Mouse (Mus musculus) midbrain, postnatal 0 days (tissue): ENCODE data around the gene Cd200r4. TPM values are rescaled to one million over a fixed set of nuclear protein-coding genes. Genes with fewer than 3 reads are reported as not detected.

Experiments used
- ATAC-seq: fragments of 200-750 bp; cut with Nextera tagmentation; 2 replicates; pipeline ENCODE4 v1.8.0; 2017; ENCODE audit warnings: moderate number of reproducible peaks, mild to moderate bottlenecking, moderate TSS enrichment, moderate library complexity; ENCODE audit not compliant: low FRiP score
- DNase-seq: peaks from one replicate; pipeline ENCODE4 v3.0.0-alpha.2; 2015; ENCODE audit warnings: low spot score
- H3K27ac ChIP-seq: fragments of 300-500 bp; sonication (generic); 2 replicates; pipeline ENCODE4 v1.5.1; 2014; ENCODE audit warnings: low read depth, mild to moderate bottlenecking, low read length, mixed read lengths
- H3K27me3 ChIP-seq: fragments of 300-500 bp; sonication (generic); 2 replicates; pipeline ENCODE4 v1.6.1; 2014; ENCODE audit warnings: low read length, control low read depth, mixed read lengths; ENCODE audit not compliant: insufficient read depth
- H3K36me3 ChIP-seq: fragments of 300-500 bp; sonication (generic); 2 replicates; pipeline ENCODE4 v1.6.1; 2014; ENCODE audit warnings: low read length, control low read depth, mixed read lengths; ENCODE audit not compliant: insufficient read depth
- H3K4me1 ChIP-seq: fragments of 300-500 bp; sonication (generic); 2 replicates; pipeline ENCODE4 v1.6.1; 2014; ENCODE audit warnings: mild to moderate bottlenecking, control low read depth, antibody characterized with exemption, low read length, mixed read lengths; ENCODE audit not compliant: insufficient read depth
- H3K4me2 ChIP-seq: fragments of 300-500 bp; sonication (generic); 2 replicates; pipeline ENCODE4 v1.6.1; 2014; ENCODE audit warnings: low read depth, mild to moderate bottlenecking, low read length, mixed read lengths; ENCODE audit not compliant: poor library complexity, severe bottlenecking
- H3K4me3 ChIP-seq: fragments of 300-500 bp; sonication (generic); 2 replicates; pipeline ENCODE4 v1.5.1; 2014; ENCODE audit warnings: low read depth, mild to moderate bottlenecking, low read length, moderate library complexity
- H3K9ac ChIP-seq: fragments of 300-500 bp; sonication (generic); replicated peaks from 2 replicates; pipeline ENCODE4 v1.6.1; 2014; ENCODE audit warnings: mild to moderate bottlenecking, low read length, moderate library complexity, mixed read lengths; ENCODE audit not compliant: poor library complexity, severe bottlenecking
- H3K9me3 ChIP-seq: fragments of 300-500 bp; sonication (generic); 2 replicates; pipeline ENCODE4 v1.6.1; 2016; ENCODE audit warnings: low read length, control low read depth
- CTCF ChIP-seq: IDR thresholded peaks from 2 replicates; pipeline ENCODE4 v1.5.1; 2016; ENCODE audit warnings: antibody characterized with exemption, mild to moderate bottlenecking
- WGBS: fragments of 180-500 bp; shearing (Covaris S2); extraction: QIAGEN DNeasy Blood & Tissue Kit; methylation state at CpG from one replicate; pipeline ENCODE4 v1.1.7; 2014; 5-methylcytosine and 5-hydroxymethylcytosine counted together
- polyA plus RNA-seq: library from polyadenylated mRNA; unstranded; fragments of >200 nt; fragmentation: Nextera tagmentation; extraction: Ambion mirVana; gene quantifications from 2 replicates; pipeline ENCODE4 v1.2.1, GENCODE M21; 2015
- total RNA-seq: library from RNA; depleted of rRNA; stranded (reverse); fragments of >200 nt; gene quantifications from 2 replicates; pipeline ENCODE4 v1.2.3, GENCODE M21; 2014; rRNA removed

The Cd200r4 gene
- total and polyA plus RNA-seq, 2 experiments from 2014 or later = 0.09 TPM; not detected in 1

- Histone ChIP-seq H3K4me1 (no peaks in the 10 kb centered on the region), H3K9me3 (no peaks in the 10 kb centered on the region), H3K27me3 (no peaks in the 10 kb centered on the region), H3K9ac (no peak overlapping the region), H3K4me3 (no peak overlapping the region), H3K27ac (no peak overlapping the region), H3K4me2 (no peak overlapping the region), H3K36me3 (no peaks in the 10 kb centered on the region)
- ATAC-seq (no peak), DNase-seq (no peak)
- TF ChIP-seq CTCF = no peak
- WGBS = 85% methylated on average over 6 of the region's 6 CpGs
Observed at GRCm38 (mm10) chr16:44877595-44877994, 66.1 kb downstream of the Cd200r4 start.

Other genes starting within 250 kb of the Cd200r4 start
- 3.5 and 5.9 TPM in 2 replicates for gene Nepro, start 87.4 kb upstream of the Cd200r4 start, total RNA-seq
- 2.4 and 2.9 TPM in 2 replicates for gene Nepro, start 87.4 kb upstream of the Cd200r4 start, polyA plus RNA-seq
- 42.5 and 46.7 TPM in 2 replicates for gene Gtpbp8, start 65.4 kb upstream of the Cd200r4 start, total RNA-seq
- 36.6 and 38.8 TPM in 2 replicates for gene Gtpbp8, start 65.4 kb upstream of the Cd200r4 start, polyA plus RNA-seq
- 1.6 TPM in 1 of 2 replicates, not detected in the other for gene Cd200r1, start 46.0 kb upstream of the Cd200r4 start, total RNA-seq
- gene Cd200r1, start 46.0 kb upstream of the Cd200r4 start, polyA plus RNA-seq = 0.20 and 0.52 TPM in 2 replicates
- gene Cd200r2, start 55.4 kb downstream of the Cd200r4 start, total RNA-seq = 0.22 TPM in 1 of 2 replicates, not detected in the other
- not detected in 2 replicates for gene Cd200r2, start 55.4 kb downstream of the Cd200r4 start, polyA plus RNA-seq
- gene Cd200r3, start 131.9 kb downstream of the Cd200r4 start, total RNA-seq = not detected in 2 replicates
- not detected in 2 replicates for gene Cd200r3, start 131.9 kb downstream of the Cd200r4 start, polyA plus RNA-seq